Mouse (Mus musculus) embryonic facial prominence, embryonic 12.5 days (tissue): ENCODE measurements around the gene Scg2. TPM values are rescaled to one million over a fixed set of nuclear protein-coding genes. Genes with fewer than 3 reads are reported as not detected.
A peak's percentile ranks its signal among the peaks of the same experiment; 100 is the strongest.

Source experiments
- ATAC-seq: fragments of 200-750 bp; cut with Nextera tagmentation; 2 replicates; pipeline ENCODE4 v1.8.0; 2017; ENCODE audit not compliant: insufficient number of reproducible peaks, insufficient read depth, low FRiP score, low TSS enrichment
- H3K27ac ChIP-seq: fragments of 300-500 bp; sonication (generic); 2 replicates; pipeline ENCODE4 v1.5.1; 2016; ENCODE audit warnings: mild to moderate bottlenecking
- H3K27me3 ChIP-seq: fragments of 300-500 bp; sonication (generic); 2 replicates; pipeline ENCODE4 v1.6.1; 2016; ENCODE audit warnings: mild to moderate bottlenecking, moderate library complexity
- H3K36me3 ChIP-seq: fragments of 300-500 bp; sonication (generic); 2 replicates; pipeline ENCODE4 v1.6.1; 2016; ENCODE audit warnings: mild to moderate bottlenecking
- H3K4me1 ChIP-seq: fragments of 300-500 bp; sonication (generic); 2 replicates; pipeline ENCODE4 v1.6.1; 2016
- H3K4me2 ChIP-seq: fragments of 300-500 bp; sonication (generic); replicated peaks from 2 replicates; pipeline ENCODE4 v1.6.1; 2016; ENCODE audit warnings: mild to moderate bottlenecking, moderate library complexity
- H3K4me3 ChIP-seq: fragments of 300-500 bp; sonication (generic); 2 replicates; pipeline ENCODE4 v1.5.1; 2016; ENCODE audit warnings: mild to moderate bottlenecking
- H3K9ac ChIP-seq: fragments of 300-500 bp; sonication (generic); 2 replicates; pipeline ENCODE4 v1.6.1; 2016; ENCODE audit warnings: mild to moderate bottlenecking, moderate library complexity
- H3K9me3 ChIP-seq: fragments of 300-500 bp; sonication (generic); 2 replicates; pipeline ENCODE4 v1.6.1; 2016; ENCODE audit warnings: mild to moderate bottlenecking, moderate library complexity
- WGBS: fragments of 180-500 bp; shearing (Covaris S2); methylation state at CpG from one replicate; pipeline ENCODE4 v1.1.7; 2016; 5-methylcytosine and 5-hydroxymethylcytosine counted together
- polyA plus RNA-seq: library from polyadenylated mRNA; unstranded; fragments of >200 nt; fragmentation: Nextera tagmentation; extraction: Ambion mirVana; gene quantifications from 2 replicates; pipeline ENCODE4 v1.2.1, GENCODE M21; 2016

Scg2 gene
- polyA plus RNA-seq: 2.8 and 4.8 TPM in 2 replicates

- Histone ChIP-seq H3K4me2 (no peak within 1 kb of the TSS), H3K36me3 (no peaks in the 10 kb centered on the region), H3K4me1 (no peaks in the 10 kb centered on the region), H3K4me3 (no peak within 1 kb of the TSS), H3K27me3 (no peaks in the 10 kb centered on the region), H3K9ac (no peak within 1 kb of the TSS), H3K27ac (no peak within 1 kb of the TSS), H3K9me3 (no peaks in the 10 kb centered on the region)
- ATAC-seq: peak; percentile 77; the same call in 1 of the 2 replicates
- WGBS: 13% methylated on average over 22 of the region's 22 CpGs
Observed at GRCm38 (mm10) chr1:79439609-79440308, at the start of gene Scg2. Gene Scg2 (minus strand): TSS chr1:79440120.

GRCm38 (mm10) chr1:79485546-79485945, 45.6 kb upstream of the Scg2 start:
- H3K9ac ChIP-seq: no peak overlapping the region
- no peaks in the 10 kb centered on the region for H3K27me3 ChIP-seq
- no peaks in the 10 kb centered on the region for H3K9me3 ChIP-seq
- H3K27ac ChIP-seq: no peak overlapping the region
- no peak overlapping the region for H3K4me3 ChIP-seq
- ATAC-seq: no peak
- H3K4me2 ChIP-seq: no peak overlapping the region
- H3K36me3 ChIP-seq: no peaks in the 10 kb centered on the region
- no peaks in the 10 kb centered on the region for H3K4me1 ChIP-seq
- 89% methylated on average over 6 of the region's 6 CpGs for WGBS

GRCm38 (mm10) chr1:79470856-79471255, 30.9 kb upstream of the Scg2 start:
- no peaks in the 10 kb centered on the region for H3K36me3 ChIP-seq
- no peak overlapping the region for H3K9ac ChIP-seq
- no peaks in the 10 kb centered on the region for H3K9me3 ChIP-seq
- H3K4me1 ChIP-seq: no peaks in the 10 kb centered on the region
- no peaks in the 10 kb centered on the region for H3K27me3 ChIP-seq
- WGBS: 82% methylated on average over 2 of the region's 2 CpGs
- H3K27ac ChIP-seq: no peak overlapping the region
- H3K4me2 ChIP-seq: no peak overlapping the region
- no peak for ATAC-seq
- no peak overlapping the region for H3K4me3 ChIP-seq

- H3K4me1 ChIP-seq: no peaks in the 10 kb centered on the region
- H3K4me2 ChIP-seq: no peak overlapping the region
- no peak overlapping the region for H3K9ac ChIP-seq
- no peaks in the 10 kb centered on the region for H3K9me3 ChIP-seq
- no peaks in the 10 kb centered on the region for H3K36me3 ChIP-seq
- no peak for ATAC-seq
- H3K27ac ChIP-seq: no peak overlapping the region
- WGBS: 81% methylated on average over 5 of the region's 5 CpGs
- H3K27me3 ChIP-seq: no peaks in the 10 kb centered on the region
- no peak overlapping the region for H3K4me3 ChIP-seq
Observed at GRCm38 (mm10) chr1:79469871-79470270, 30.0 kb upstream of the Scg2 start.

GRCm38 (mm10) chr1:79466585-79466984, 26.7 kb upstream of the Scg2 start:
- no peak overlapping the region for H3K27ac ChIP-seq
- H3K9me3 ChIP-seq: no peaks in the 10 kb centered on the region
- no peaks in the 10 kb centered on the region for H3K4me1 ChIP-seq
- H3K4me3 ChIP-seq: no peak overlapping the region
- no peak overlapping the region for H3K4me2 ChIP-seq
- H3K27me3 ChIP-seq: no peaks in the 10 kb centered on the region
- H3K36me3 ChIP-seq: no peaks in the 10 kb centered on the region
- no peak for ATAC-seq
- 41% methylated on average over 3 of the region's 3 CpGs for WGBS
- H3K9ac ChIP-seq: no peak overlapping the region

GRCm38 (mm10) chr1:79458558-79458957, 18.6 kb upstream of the Scg2 start:
- ATAC-seq: no peak
- H3K9ac ChIP-seq: no peak overlapping the region
- H3K9me3 ChIP-seq: no peaks in the 10 kb centered on the region
- H3K4me3 ChIP-seq: no peak overlapping the region
- WGBS: 30% methylated on average over 5 of the region's 5 CpGs
- H3K27ac ChIP-seq: no peak overlapping the region
- no peak overlapping the region for H3K4me2 ChIP-seq
- no peaks in the 10 kb centered on the region for H3K27me3 ChIP-seq
- no peaks in the 10 kb centered on the region for H3K4me1 ChIP-seq
- no peaks in the 10 kb centered on the region for H3K36me3 ChIP-seq

GRCm38 (mm10) chr1:79454164-79454563, 14.2 kb upstream of the Scg2 start:
- H3K9me3 ChIP-seq: no peaks in the 10 kb centered on the region
- no peaks in the 10 kb centered on the region for H3K27me3 ChIP-seq
- H3K27ac ChIP-seq: no peak overlapping the region
- no peaks in the 10 kb centered on the region for H3K36me3 ChIP-seq
- H3K9ac ChIP-seq: no peak overlapping the region
- H3K4me1 ChIP-seq: 0 out of 2 replicates have a peak, but pooled peaks cover 3% of the 10 kb centered on the region
- H3K4me3 ChIP-seq: no peak overlapping the region
- ATAC-seq: no peak
- no peak overlapping the region for H3K4me2 ChIP-seq
- 20% methylated on average over 4 of the region's 4 CpGs for whole genome bisulfite sequencing

- no peak overlapping the region for H3K4me3 ChIP-seq
- 79% methylated on average over 1 of the region's 1 CpGs for WGBS
- no peaks in the 10 kb centered on the region for H3K36me3 ChIP-seq
- H3K27me3 ChIP-seq: no peaks in the 10 kb centered on the region
- no peak overlapping the region for H3K4me2 ChIP-seq
- 0 out of 2 replicates have a peak, but pooled peaks cover 3% of the 10 kb centered on the region for H3K4me1 ChIP-seq
- H3K9ac ChIP-seq: no peak overlapping the region
- no peak for ATAC-seq
- no peaks in the 10 kb centered on the region for H3K9me3 ChIP-seq
- no peak overlapping the region for H3K27ac ChIP-seq
Observed at GRCm38 (mm10) chr1:79452339-79452738, 12.4 kb upstream of the Scg2 start.

GRCm38 (mm10) chr1:79450343-79451021, 10.6 kb upstream of the Scg2 start:
- no peak overlapping the region for H3K27ac ChIP-seq
- no peaks in the 10 kb centered on the region for H3K27me3 ChIP-seq
- H3K9me3 ChIP-seq: no peaks in the 10 kb centered on the region
- whole genome bisulfite sequencing: 17% methylated on average over 20 of the region's 20 CpGs
- H3K4me1 ChIP-seq: 0 out of 2 replicates have a peak, but pooled peaks cover 3% of the 10 kb centered on the region
- no peaks in the 10 kb centered on the region for H3K36me3 ChIP-seq
- peak overlapping the region; percentile 48 for H3K4me2 ChIP-seq
- H3K9ac ChIP-seq: no peak overlapping the region
- H3K4me3 ChIP-seq: 0 out of 2 replicates have a peak overlapping the region, but pooled peaks have one; percentile 2
- ATAC-seq: 0 out of 2 replicates have a peak, but pooled peaks have one; percentile 52

- 0 out of 2 replicates have a peak overlapping the region, but pooled peaks have one; percentile 2 for H3K4me3 ChIP-seq
- no peaks in the 10 kb centered on the region for H3K9me3 ChIP-seq
- no peak overlapping the region for H3K9ac ChIP-seq
- peak overlapping the region; percentile 48 for H3K4me2 ChIP-seq
- H3K27me3 ChIP-seq: no peaks in the 10 kb centered on the region
- WGBS: 19% methylated on average over 6 of the region's 6 CpGs
- no peak overlapping the region for H3K27ac ChIP-seq
- no peak for ATAC-seq
- H3K4me1 ChIP-seq: 0 out of 2 replicates have a peak, but pooled peaks cover 3% of the 10 kb centered on the region
- H3K36me3 ChIP-seq: no peaks in the 10 kb centered on the region
Observed at GRCm38 (mm10) chr1:79449943-79450342, 10.0 kb upstream of the Scg2 start.

GRCm38 (mm10) chr1:79445586-79445985, 5.7 kb upstream of the Scg2 start:
- WGBS: 89% methylated on average over 4 of the region's 4 CpGs
- ATAC-seq: no peak
- no peak overlapping the region for H3K27ac ChIP-seq

GRCm38 (mm10) chr1:79437755-79438154, 2.2 kb downstream of the Scg2 start:
- ATAC-seq: no peak
- Histone ChIP-seq H3K36me3 (no peaks in the 10 kb centered on the region), H3K4me1 (no peaks in the 10 kb centered on the region), H3K9me3 (no peaks in the 10 kb centered on the region), H3K27ac (no peak overlapping the region), H3K9ac (no peak overlapping the region), H3K4me2 (no peak overlapping the region), H3K27me3 (no peaks in the 10 kb centered on the region), H3K4me3 (no peak overlapping the region)
- 85% methylated on average over 1 of the region's 1 CpGs for WGBS

More at GRCm38 (mm10) chr1:79445586-79445985, 5.7 kb upstream of the Scg2 start:
- Histone ChIP-seq H3K4me3 (no peak overlapping the region), H3K4me2 (no peak overlapping the region), H3K9me3 (no peaks in the 10 kb centered on the region), H3K9ac (no peak overlapping the region), H3K4me1 (0 out of 2 replicates have a peak, but pooled peaks cover 3% of the 10 kb centered on the region), H3K27me3 (no peaks in the 10 kb centered on the region), H3K36me3 (no peaks in the 10 kb centered on the region)
